Mouse (Mus musculus) lung, postnatal 0 days (tissue): ENCODE results near the gene Pi4kb.
"Not testable (repeated sequence)": the region's sequence is repeated elsewhere in the genome, so short reads cannot be mapped to it uniquely, and the experiment has no call there.

Source experiments
- CTCF ChIP-seq: IDR thresholded peaks from 2 replicates; pipeline ENCODE4 v1.5.1; 2016; ENCODE audit warnings: antibody characterized with exemption, mild to moderate bottlenecking
- EP300 ChIP-seq: IDR thresholded peaks from 2 replicates; pipeline ENCODE4 v1.6.1; 2016; ENCODE audit warnings: antibody characterized with exemption, mild to moderate bottlenecking, control low read depth

DNA sequence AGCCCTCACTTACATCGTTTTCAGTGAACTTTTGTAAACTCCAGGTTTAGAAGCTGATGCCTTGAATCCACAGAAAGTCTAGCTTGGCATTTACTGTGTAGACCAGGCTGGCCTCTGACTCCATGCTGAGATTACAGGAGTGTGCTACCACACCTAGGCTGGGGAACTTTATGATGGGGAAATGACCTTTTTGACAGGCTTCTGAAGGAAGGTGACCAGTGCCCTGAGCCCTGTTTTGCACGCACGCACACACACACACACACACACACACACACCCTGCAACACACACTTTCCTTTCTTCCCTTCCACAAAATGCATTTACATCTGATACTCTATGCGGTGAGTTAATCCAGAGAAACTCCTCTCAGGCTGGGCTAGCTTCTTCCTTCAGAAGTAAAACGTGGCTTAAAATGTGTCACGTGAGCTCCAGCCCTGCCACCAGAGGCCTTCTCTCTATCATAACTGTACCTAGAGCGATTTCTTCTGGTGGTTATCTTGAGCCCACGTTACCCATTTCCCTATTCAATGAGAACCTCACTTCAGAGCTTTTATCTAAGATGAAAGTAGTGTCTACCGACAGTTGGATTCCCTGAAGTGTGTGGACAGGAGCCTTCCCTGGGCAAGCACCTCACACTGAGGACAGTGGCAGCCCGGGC, 43.0 kb upstream of the Pi4kb start:
- TF ChIP-seq CTCF, EP300: not testable (repeated sequence)
